Mouse (Mus musculus) kidney, embryonic 16.5 days (tissue): Measurements from ENCODE around the gene Tom1l1. TPM values are rescaled to one million over a fixed set of nuclear protein-coding genes. Genes with fewer than 3 reads are reported as not detected.
A peak's percentile ranks its signal among the peaks of the same experiment; 100 is the strongest.
"Not testable (repeated sequence)": the region's sequence is repeated elsewhere in the genome, so short reads cannot be mapped to it uniquely, and the experiment has no call there.

Source experiments
- ATAC-seq: fragments of 200-750 bp; cut with Nextera tagmentation; 2 replicates; pipeline ENCODE4 v1.8.0; 2017; ENCODE audit warnings: moderate TSS enrichment; ENCODE audit not compliant: low FRiP score, low TSS enrichment
- H3K27ac ChIP-seq: fragments of 300-500 bp; sonication (generic); 2 replicates; pipeline ENCODE4 v1.5.1; 2014; ENCODE audit warnings: low read length
- H3K27me3 ChIP-seq: fragments of 300-500 bp; sonication (generic); 2 replicates; pipeline ENCODE4 v1.6.1; 2014; ENCODE audit warnings: low read length, control low read depth, mixed read lengths; ENCODE audit not compliant: insufficient read depth
- H3K36me3 ChIP-seq: fragments of 300-500 bp; sonication (generic); 2 replicates; pipeline ENCODE4 v1.6.1; 2014; ENCODE audit warnings: low read length, control low read depth, mixed read lengths; ENCODE audit not compliant: insufficient read depth
- H3K4me1 ChIP-seq: fragments of 300-500 bp; sonication (generic); 2 replicates; pipeline ENCODE4 v1.6.1; 2014; ENCODE audit warnings: low read length, control low read depth, mixed read lengths; ENCODE audit not compliant: insufficient read depth
- H3K4me2 ChIP-seq: fragments of 300-500 bp; sonication (generic); replicated peaks from 2 replicates; pipeline ENCODE4 v1.6.1; 2014; ENCODE audit warnings: low read depth, low read length
- H3K4me3 ChIP-seq: fragments of 300-500 bp; sonication (generic); 2 replicates; pipeline ENCODE4 v1.5.1; 2014; ENCODE audit warnings: mild to moderate bottlenecking, low read length
- H3K9ac ChIP-seq: fragments of 300-500 bp; sonication (generic); replicated peaks from 2 replicates; pipeline ENCODE4 v1.6.1; 2014; ENCODE audit warnings: low read length
- H3K9me3 ChIP-seq: fragments of 300-500 bp; sonication (generic); 2 replicates; pipeline ENCODE4 v1.6.1; 2016; ENCODE audit warnings: low read length, control low read depth
- WGBS: fragments of 180-500 bp; shearing (Covaris S2); extraction: QIAGEN DNeasy Blood & Tissue Kit; methylation state at CpG from one replicate; pipeline ENCODE4 v1.1.7; 2014; 5-methylcytosine and 5-hydroxymethylcytosine counted together
- polyA plus RNA-seq: library from polyadenylated mRNA; unstranded; fragments of >200 nt; fragmentation: Nextera tagmentation; extraction: Ambion mirVana; gene quantifications from 2 replicates; pipeline ENCODE4 v1.2.1, GENCODE M21; 2015

The Tom1l1 gene
- 33.9 and 36.1 TPM in 2 replicates for polyA plus RNA-seq

- peak; percentile 93 for ATAC-seq
- Histone ChIP-seq H3K27me3 (no peaks in the 10 kb centered on the region), H3K27ac (0 out of 2 replicates have a peak within 1 kb of the TSS, but pooled peaks have one; percentile 38), H3K36me3 (0 out of 2 replicates have a peak, but pooled peaks cover 4% of the 10 kb centered on the region), H3K4me3 (peak within 1 kb of the TSS; percentile 76), H3K9me3 (no peaks in the 10 kb centered on the region), H3K9ac (peak within 1 kb of the TSS; percentile 76), H3K4me1 (peaks cover 18% of the 10 kb centered on the region; the same call in 1 of the 2 replicates), H3K4me2 (peak within 1 kb of the TSS; percentile 93)
- WGBS, result 7% methylated on average over 47 of the region's 47 CpGs
Observed at GRCm38 (mm10) chr11:90687460-90688416, at the start of gene Tom1l1. Gene Tom1l1, minus strand, starts transcription at chr11:90688366.

- no peaks in the 10 kb centered on the region for H3K36me3 ChIP-seq
- H3K4me2 ChIP-seq, result no peak overlapping the region
- no peak for ATAC-seq
- WGBS, result 72% methylated on average over 4 of the region's 4 CpGs
- no peaks in the 10 kb centered on the region for H3K9me3 ChIP-seq
- H3K4me1 ChIP-seq, result no peaks in the 10 kb centered on the region
- no peak overlapping the region for H3K27ac ChIP-seq
- H3K9ac ChIP-seq, result no peak overlapping the region
- no peak overlapping the region for H3K4me3 ChIP-seq
- H3K27me3 ChIP-seq, result no peaks in the 10 kb centered on the region
Observed at GRCm38 (mm10) chr11:90733575-90733974, 45.4 kb upstream of the Tom1l1 start.

GRCm38 (mm10) chr11:90727354-90728125 lies 39.4 kb upstream of the Tom1l1 start:
- no peaks in the 10 kb centered on the region for H3K9me3 ChIP-seq
- 81% methylated on average over 10 of the region's 10 CpGs for WGBS
- ATAC-seq, result no peak

GRCm38 (mm10) chr11:90726730-90727129 lies 38.6 kb upstream of the Tom1l1 start:
- Histone ChIP-seq H3K9ac (no peak overlapping the region), H3K4me1 (no peaks in the 10 kb centered on the region), H3K4me2 (no peak overlapping the region), H3K4me3 (no peak overlapping the region), H3K9me3 (no peaks in the 10 kb centered on the region), H3K27ac (no peak overlapping the region), H3K36me3 (no peaks in the 10 kb centered on the region), H3K27me3 (no peaks in the 10 kb centered on the region)
- no peak for ATAC-seq
- 82% methylated on average over 10 of the region's 10 CpGs for WGBS

More at GRCm38 (mm10) chr11:90727354-90728125, 39.4 kb upstream of the Tom1l1 start:
- Histone ChIP-seq H3K4me3 (no peak overlapping the region), H3K27me3 (no peaks in the 10 kb centered on the region), H3K9ac (no peak overlapping the region), H3K27ac (no peak overlapping the region), H3K4me1 (no peaks in the 10 kb centered on the region), H3K36me3 (no peaks in the 10 kb centered on the region), H3K4me2 (no peak overlapping the region)

GRCm38 (mm10) chr11:90722304-90722703 lies 34.1 kb upstream of the Tom1l1 start:
- Histone ChIP-seq H3K4me2 (no peak overlapping the region), H3K27me3 (no peaks in the 10 kb centered on the region), H3K4me3 (no peak overlapping the region), H3K4me1 (no peaks in the 10 kb centered on the region), H3K27ac (no peak overlapping the region), H3K9ac (no peak overlapping the region), H3K9me3 (no peaks in the 10 kb centered on the region), H3K36me3 (no peaks in the 10 kb centered on the region)
- no peak for ATAC-seq
- 80% methylated on average over 3 of the region's 3 CpGs for WGBS

- H3K4me3 ChIP-seq, result no peak overlapping the region
- H3K36me3 ChIP-seq, result no peaks in the 10 kb centered on the region
- H3K4me1 ChIP-seq, result no peaks in the 10 kb centered on the region
- no peaks in the 10 kb centered on the region for H3K9me3 ChIP-seq
- no peak overlapping the region for H3K9ac ChIP-seq
- H3K27me3 ChIP-seq, result no peaks in the 10 kb centered on the region
- no peak overlapping the region for H3K4me2 ChIP-seq
- H3K27ac ChIP-seq, result no peak overlapping the region
- WGBS, result 87% methylated on average over 3 of the region's 3 CpGs
- ATAC-seq, result no peak
Observed at GRCm38 (mm10) chr11:90717719-90718118, 29.6 kb upstream of the Tom1l1 start.

- WGBS, result 70% methylated on average over 9 of the region's 9 CpGs
- H3K4me1 ChIP-seq, result no peaks in the 10 kb centered on the region
Observed at GRCm38 (mm10) chr11:90711596-90711995, 23.4 kb upstream of the Tom1l1 start.

GRCm38 (mm10) chr11:90707134-90707533 lies 19.0 kb upstream of the Tom1l1 start:
- not testable (repeated sequence) for H3K9ac ChIP-seq, H3K9me3 ChIP-seq

More at GRCm38 (mm10) chr11:90711596-90711995, 23.4 kb upstream of the Tom1l1 start:
- no peak for ATAC-seq
- Histone ChIP-seq H3K4me2 (no peak overlapping the region), H3K36me3 (no peaks in the 10 kb centered on the region), H3K9ac (no peak overlapping the region), H3K27ac (no peak overlapping the region), H3K4me3 (no peak overlapping the region), H3K27me3 (no peaks in the 10 kb centered on the region), H3K9me3 (no peaks in the 10 kb centered on the region)

GRCm38 (mm10) chr11:90697480-90698240 lies 9.5 kb upstream of the Tom1l1 start:
- WGBS, result 20% methylated on average over 10 of the region's 10 CpGs
- H3K27me3 ChIP-seq, result no peaks in the 10 kb centered on the region
- no peak overlapping the region for H3K9ac ChIP-seq
- no peaks in the 10 kb centered on the region for H3K9me3 ChIP-seq
- peak; percentile 89 for ATAC-seq
- H3K4me3 ChIP-seq, result peak overlapping the region; percentile 19; the same call in 1 of the 2 replicates
- peak overlapping the region; percentile 46 for H3K4me2 ChIP-seq
- peaks cover 3% of the 10 kb centered on the region; the same call in 1 of the 2 replicates for H3K4me1 ChIP-seq
- no peaks in the 10 kb centered on the region for H3K36me3 ChIP-seq
- H3K27ac ChIP-seq, result no peak overlapping the region

More at GRCm38 (mm10) chr11:90707134-90707533, 19.0 kb upstream of the Tom1l1 start:
- not testable (repeated sequence) for H3K4me1 ChIP-seq, H3K27ac ChIP-seq, H3K27me3 ChIP-seq, H3K4me2 ChIP-seq, H3K4me3 ChIP-seq, ATAC-seq, H3K36me3 ChIP-seq
- 95% methylated on average over 1 of the region's 1 CpGs for WGBS
